Mouse (Mus musculus) erythroblast, embryonic 14.5 days (primary cell): Measurements from ENCODE around the gene Galnt2.

Source experiments
- GATA1 ChIP-seq: IDR thresholded peaks from 2 replicates; pipeline ENCODE4 v1.6.1; 2012; ENCODE audit warnings: low read length, inconsistent platforms, mixed read lengths
- TAL1 ChIP-seq: IDR thresholded peaks from 3 replicates; pipeline ENCODE4 v1.6.1; 2012; ENCODE audit warnings: low read length, inconsistent platforms, mixed read lengths

DNA sequence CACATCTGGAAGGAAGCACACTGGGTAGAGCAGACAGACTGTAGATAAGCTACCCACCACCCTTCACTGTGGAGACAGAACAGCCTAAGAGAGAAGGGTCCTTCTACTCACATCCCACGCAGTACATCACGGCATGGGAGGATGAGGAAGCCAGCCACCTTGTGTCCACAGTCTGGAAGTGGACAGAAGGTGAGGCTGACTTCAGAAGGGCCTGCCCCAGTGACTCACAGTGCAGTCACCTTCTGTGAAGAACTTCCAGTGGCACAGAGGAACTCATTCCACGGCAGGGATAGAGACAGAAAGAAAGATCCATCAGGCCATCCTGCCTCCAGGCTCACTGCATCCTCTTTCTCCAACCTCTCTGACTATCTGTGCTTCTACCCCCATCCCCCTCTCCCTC is 108.6 kb downstream of the Galnt2 start:
- TF ChIP-seq GATA1 (no peak), TAL1 (no peak)
